Mouse (Mus musculus): ENCODE measurements around the gene Baz1b. TPM values are rescaled to one million over a fixed set of nuclear protein-coding genes. Genes with fewer than 3 reads are reported as not detected.

The Baz1b gene
- 15.5 TPM for polyA plus RNA-seq (2017; shearing (Covaris generic))

GRCm38 (mm10) chr5:135186621-135187348 is at the start of gene Baz1b:
Baz1b (plus strand) TSS chr5:135187264.

GRCm38 (mm10) chr5:135149053-135149819 is 37.8 kb upstream of the Baz1b start, which contains the start of gene Tbl2:
Tbl2 (plus strand) TSS chr5:135149657.

GRCm38 (mm10) chr5:135168063-135169062 is 18.7 kb upstream of the Baz1b start, which contains the start of gene Bcl7b:
Bcl7b (plus strand) TSS chr5:135168283.

GRCm38 (mm10) chr5:135251079-135251454 is 64.0 kb downstream of the Baz1b start, which contains the start of gene Fzd9:
Fzd9 (minus strand) TSS chr5:135251230.

Other genes starting within 250 kb of the Baz1b start
- not detected for gene Cldn4, start 240.3 kb upstream of the Baz1b start, polyA plus RNA-seq (2017; shearing (Covaris generic))
- not detected for gene Cldn3, start 201.1 kb upstream of the Baz1b start, polyA plus RNA-seq (2017; shearing (Covaris generic))
- 101 TPM for gene Abhd11, start 178.1 kb upstream of the Baz1b start, polyA plus RNA-seq (2017; shearing (Covaris generic))
- gene Stx1a, start 163.8 kb upstream of the Baz1b start, polyA plus RNA-seq (2017; shearing (Covaris generic)): 14.9 TPM
- gene Dnajc30, start 123.1 kb upstream of the Baz1b start, polyA plus RNA-seq (2017; shearing (Covaris generic)): 24.1 TPM
- gene Bud23, start 122.3 kb upstream of the Baz1b start, polyA plus RNA-seq (2017; shearing (Covaris generic)): 114 TPM
- gene Vps37d, start 109.0 kb upstream of the Baz1b start, polyA plus RNA-seq (2017; shearing (Covaris generic)): not detected
- 0.22 TPM for gene Mlxipl, start 97.4 kb upstream of the Baz1b start, polyA plus RNA-seq (2017; shearing (Covaris generic))
- 21.8 TPM for gene Tbl2, start 37.6 kb upstream of the Baz1b start, polyA plus RNA-seq (2017; shearing (Covaris generic))
- 68.8 TPM for gene Bcl7b, start 19.0 kb upstream of the Baz1b start, polyA plus RNA-seq (2017; shearing (Covaris generic))
- gene Fzd9, start 64.0 kb downstream of the Baz1b start, polyA plus RNA-seq (2017; shearing (Covaris generic)): not detected
- not detected for gene Fkbp6, start 162.8 kb downstream of the Baz1b start, polyA plus RNA-seq (2017; shearing (Covaris generic))
- gene Trim50, start 166.0 kb downstream of the Baz1b start, polyA plus RNA-seq (2017; shearing (Covaris generic)): not detected
- gene Nsun5, start 182.7 kb downstream of the Baz1b start, polyA plus RNA-seq (2017; shearing (Covaris generic)): 49.5 TPM
- gene Pom121, start 207.3 kb downstream of the Baz1b start, polyA plus RNA-seq (2017; shearing (Covaris generic)): 3.5 TPM